Mouse (Mus musculus) lung, postnatal 0 days (tissue): ENCODE results near the gene Grasp.

Experiments
- CTCF ChIP-seq: IDR thresholded peaks from 2 replicates; pipeline ENCODE4 v1.5.1; 2016; ENCODE audit warnings: antibody characterized with exemption, mild to moderate bottlenecking
- EP300 ChIP-seq: IDR thresholded peaks from 2 replicates; pipeline ENCODE4 v1.6.1; 2016; ENCODE audit warnings: antibody characterized with exemption, mild to moderate bottlenecking, control low read depth

DNA sequence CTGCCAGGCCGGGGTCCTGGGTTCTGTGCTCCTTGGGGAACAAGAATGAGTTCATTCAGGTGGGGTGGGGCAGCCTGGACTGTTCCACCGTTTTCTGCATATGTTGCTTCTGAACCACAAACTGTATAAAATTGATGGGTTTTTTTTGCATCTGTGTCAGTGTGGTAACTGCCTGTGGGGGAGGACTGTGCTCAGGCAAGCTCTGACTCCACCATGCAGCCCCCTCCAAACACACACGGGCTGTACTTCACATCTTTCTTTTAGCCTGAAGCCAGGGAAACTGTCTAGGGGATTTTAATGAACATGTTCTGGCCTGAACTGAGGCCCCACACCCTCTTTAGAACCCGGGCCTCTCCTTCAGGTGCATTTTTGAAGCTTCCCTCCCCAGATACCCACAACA is 8.6 kb downstream of the Grasp start:
- TF ChIP-seq CTCF = no peak
- no peak for TF ChIP-seq EP300
